Mouse (Mus musculus) intestine, embryonic 14.5 days (tissue): ENCODE results near the gene Nedd4. TPM values are rescaled to one million over a fixed set of nuclear protein-coding genes. Genes with fewer than 3 reads are reported as not detected.

Experiments used
- ATAC-seq: fragments of 200-750 bp; cut with Nextera tagmentation; replicated peaks from 2 replicates; pipeline ENCODE4 v1.8.0; 2017; ENCODE audit warnings: low read depth, moderate number of reproducible peaks, moderate TSS enrichment, moderate library complexity; ENCODE audit not compliant: low FRiP score, low TSS enrichment
- DNase-seq: peaks from one replicate; pipeline ENCODE4 v3.0.0-alpha.2; 2018; ENCODE audit warnings: low spot score
- H3K27ac ChIP-seq: fragments of 300-500 bp; sonication (generic); 2 replicates; pipeline ENCODE4 v1.5.1; 2014; ENCODE audit warnings: low read depth, mild to moderate bottlenecking, control low read depth
- H3K27me3 ChIP-seq: fragments of 300-500 bp; sonication (generic); replicated peaks from 2 replicates; pipeline ENCODE4 v1.6.1; 2014; ENCODE audit warnings: low read length, control low read depth; ENCODE audit not compliant: control insufficient read depth, insufficient read depth
- H3K36me3 ChIP-seq: fragments of 300-500 bp; sonication (generic); 2 replicates; pipeline ENCODE4 v1.6.1; 2014; ENCODE audit warnings: low read length, control low read depth; ENCODE audit not compliant: control insufficient read depth, insufficient read depth
- H3K4me1 ChIP-seq: fragments of 300-500 bp; sonication (generic); replicated peaks from 2 replicates; pipeline ENCODE4 v1.6.1; 2014; ENCODE audit warnings: low read length, control low read depth, mixed read lengths; ENCODE audit not compliant: control insufficient read depth, insufficient read depth
- H3K4me2 ChIP-seq: fragments of 300-500 bp; sonication (generic); 2 replicates; pipeline ENCODE4 v1.6.1; 2014; ENCODE audit warnings: low read length
- H3K4me3 ChIP-seq: fragments of 300-500 bp; sonication (generic); 2 replicates; pipeline ENCODE4 v1.5.1; 2014; ENCODE audit warnings: low read depth, low read length, control low read depth, mixed read lengths
- H3K9ac ChIP-seq: fragments of 300-500 bp; sonication (generic); 2 replicates; pipeline ENCODE4 v1.6.1; 2014; ENCODE audit warnings: mild to moderate bottlenecking, low read length
- H3K9me3 ChIP-seq: fragments of 300-500 bp; sonication (generic); 2 replicates; pipeline ENCODE4 v1.6.1; 2016; ENCODE audit warnings: low read length, control low read depth; ENCODE audit not compliant: control insufficient read depth
- WGBS: fragments of 180-500 bp; shearing (Covaris S2); extraction: QIAGEN DNeasy Blood & Tissue Kit; methylation state at CpG from one replicate; pipeline ENCODE4 v1.1.7; 2014; 5-methylcytosine and 5-hydroxymethylcytosine counted together
- polyA plus RNA-seq: library from polyadenylated mRNA; unstranded; fragments of >200 nt; fragmentation: Nextera tagmentation; extraction: Ambion mirVana; gene quantifications from 2 replicates; pipeline ENCODE4 v1.2.1, GENCODE M21; 2014

Gene Nedd4
- polyA plus RNA-seq, 1 experiment from 2014 or later: 671 TPM

GRCm38 (mm10) chr9:72693861-72694260 lies 31.7 kb downstream of the Nedd4 start:
- DNase-seq (no peak), ATAC-seq (no peak)
- H3K4me1 ChIP-seq: peaks cover 12% of the 10 kb centered on the region
- H3K9ac ChIP-seq: no peak overlapping the region
- no peak overlapping the region for H3K27ac ChIP-seq
- H3K36me3 ChIP-seq: peaks cover 90% of the 10 kb centered on the region
- 91% methylated on average over 14 of the region's 14 CpGs for WGBS
- no peaks in the 10 kb centered on the region for H3K9me3 ChIP-seq
- H3K4me3 ChIP-seq: no peak overlapping the region
- H3K4me2 ChIP-seq: no peak overlapping the region
- no peaks in the 10 kb centered on the region for H3K27me3 ChIP-seq

GRCm38 (mm10) chr9:72696508-72696907 lies 34.4 kb downstream of the Nedd4 start:
- Histone ChIP-seq H3K4me1 (peaks cover 24% of the 10 kb centered on the region), H3K4me3 (no peak overlapping the region), H3K4me2 (no peak overlapping the region), H3K27me3 (no peaks in the 10 kb centered on the region), H3K9ac (no peak overlapping the region), H3K9me3 (no peaks in the 10 kb centered on the region), H3K36me3 (peaks cover 93% of the 10 kb centered on the region), H3K27ac (no peak overlapping the region)
- no peak for ATAC-seq
- DNase-seq: no peak
- 50% methylated on average over 3 of the region's 3 CpGs for WGBS

- Histone ChIP-seq H3K9me3 (no peaks in the 10 kb centered on the region), H3K36me3 (peaks cover 94% of the 10 kb centered on the region), H3K4me1 (peaks cover 24% of the 10 kb centered on the region), H3K27me3 (no peaks in the 10 kb centered on the region), H3K4me3 (no peak overlapping the region), H3K4me2 (no peak overlapping the region), H3K27ac (no peak overlapping the region), H3K9ac (no peak overlapping the region)
- WGBS: 90% methylated on average over 4 of the region's 4 CpGs
- DNase-seq (no peak), ATAC-seq (no peak)
Measured at GRCm38 (mm10) chr9:72697779-72698178, 35.6 kb downstream of the Nedd4 start.

GRCm38 (mm10) chr9:72699702-72700101 lies 37.6 kb downstream of the Nedd4 start:
- H3K4me1 ChIP-seq: peaks cover 24% of the 10 kb centered on the region
- no peak for ATAC-seq
- no peak overlapping the region for H3K4me3 ChIP-seq
- H3K36me3 ChIP-seq: peaks cover 94% of the 10 kb centered on the region
- H3K9ac ChIP-seq: no peak overlapping the region
- H3K4me2 ChIP-seq: no peak overlapping the region
- WGBS: 38% methylated on average over 3 of the region's 3 CpGs
- no peaks in the 10 kb centered on the region for H3K9me3 ChIP-seq
- DNase-seq: no peak
- H3K27ac ChIP-seq: no peak overlapping the region
- H3K27me3 ChIP-seq: no peaks in the 10 kb centered on the region

- H3K4me3 ChIP-seq: no peak overlapping the region
- peaks cover 96% of the 10 kb centered on the region for H3K36me3 ChIP-seq
- DNase-seq (no peak), ATAC-seq (no peak)
- H3K9me3 ChIP-seq: no peaks in the 10 kb centered on the region
- WGBS: 54% methylated on average over 8 of the region's 8 CpGs
- H3K4me2 ChIP-seq: no peak overlapping the region
- peaks cover 17% of the 10 kb centered on the region for H3K4me1 ChIP-seq
- H3K9ac ChIP-seq: no peak overlapping the region
- H3K27ac ChIP-seq: no peak overlapping the region
- no peaks in the 10 kb centered on the region for H3K27me3 ChIP-seq
Measured at GRCm38 (mm10) chr9:72701441-72701840, 39.3 kb downstream of the Nedd4 start.

- no peak overlapping the region for H3K27ac ChIP-seq
- H3K4me1 ChIP-seq: peaks cover 17% of the 10 kb centered on the region
- no peaks in the 10 kb centered on the region for H3K9me3 ChIP-seq
- WGBS: 39% methylated on average over 2 of the region's 2 CpGs
- ATAC-seq (no peak), DNase-seq (no peak)
- H3K27me3 ChIP-seq: no peaks in the 10 kb centered on the region
- no peak overlapping the region for H3K4me3 ChIP-seq
- H3K4me2 ChIP-seq: no peak overlapping the region
- no peak overlapping the region for H3K9ac ChIP-seq
- peaks cover 96% of the 10 kb centered on the region for H3K36me3 ChIP-seq
Measured at GRCm38 (mm10) chr9:72702075-72702474, 39.9 kb downstream of the Nedd4 start.

- no peak overlapping the region for H3K27ac ChIP-seq
- no peak for ATAC-seq
- H3K27me3 ChIP-seq: no peaks in the 10 kb centered on the region
- H3K9ac ChIP-seq: no peak overlapping the region
- DNase-seq: no peak
- H3K9me3 ChIP-seq: no peaks in the 10 kb centered on the region
- peaks cover 96% of the 10 kb centered on the region for H3K36me3 ChIP-seq
- no peak overlapping the region for H3K4me3 ChIP-seq
- 93% methylated on average over 4 of the region's 4 CpGs for WGBS
- no peak overlapping the region for H3K4me2 ChIP-seq
- peaks cover 12% of the 10 kb centered on the region for H3K4me1 ChIP-seq
Measured at GRCm38 (mm10) chr9:72703142-72703541, 41.0 kb downstream of the Nedd4 start.

- Histone ChIP-seq H3K4me1 (peaks cover 12% of the 10 kb centered on the region), H3K4me3 (no peak overlapping the region), H3K4me2 (no peak overlapping the region), H3K36me3 (peaks cover 94% of the 10 kb centered on the region), H3K9me3 (no peaks in the 10 kb centered on the region), H3K27ac (no peak overlapping the region), H3K9ac (no peak overlapping the region), H3K27me3 (no peaks in the 10 kb centered on the region)
- 70% methylated on average over 6 of the region's 6 CpGs for WGBS
- ATAC-seq (no peak), DNase-seq (no peak)
Measured at GRCm38 (mm10) chr9:72703754-72704153, 41.6 kb downstream of the Nedd4 start.

GRCm38 (mm10) chr9:72705270-72705669 lies 43.1 kb downstream of the Nedd4 start:
- no peak for DNase-seq
- H3K36me3 ChIP-seq: peaks cover 94% of the 10 kb centered on the region

More at GRCm38 (mm10) chr9:72705270-72705669, 43.1 kb downstream of the Nedd4 start:
- WGBS: 86% methylated on average over 2 of the region's 2 CpGs
- Histone ChIP-seq H3K4me1 (no peaks in the 10 kb centered on the region; the same call in 1 of the 2 replicates), H3K27ac (no peak overlapping the region), H3K9ac (no peak overlapping the region), H3K27me3 (no peaks in the 10 kb centered on the region), H3K4me2 (no peak overlapping the region), H3K4me3 (no peak overlapping the region), H3K9me3 (no peaks in the 10 kb centered on the region)
- ATAC-seq: no peak
